Mouse (Mus musculus) right cerebral cortex, postnatal 4 days (tissue): ENCODE measurements at regions not wholly inside any gene's neighbourhood (a gene's known extent, or its start where the extent isn't known, plus 50 kb on each side); places are given as distances from the start of the nearest gene placed in this dataset.

Experiments
- DNase-seq: peaks from one replicate; pipeline ENCODE4 v3.0.0-alpha.2; 2022

GRCm38 (mm10) chr14:31946032-31946431 is 82.8 kb upstream of the Galnt15 start:
- DNase-seq = no peak

GRCm38 (mm10) chr14:31947246-31947645 is 81.5 kb upstream of the Galnt15 start:
- DNase-seq = no peak

- DNase-seq = no peak
These were observed 76.9 kb upstream of the Galnt15 start for GRCm38 (mm10) chr14:31951894-31952293.

- no peak for DNase-seq
These were observed 75.0 kb upstream of the Galnt15 start for GRCm38 (mm10) chr14:31953783-31954182.

DNA sequence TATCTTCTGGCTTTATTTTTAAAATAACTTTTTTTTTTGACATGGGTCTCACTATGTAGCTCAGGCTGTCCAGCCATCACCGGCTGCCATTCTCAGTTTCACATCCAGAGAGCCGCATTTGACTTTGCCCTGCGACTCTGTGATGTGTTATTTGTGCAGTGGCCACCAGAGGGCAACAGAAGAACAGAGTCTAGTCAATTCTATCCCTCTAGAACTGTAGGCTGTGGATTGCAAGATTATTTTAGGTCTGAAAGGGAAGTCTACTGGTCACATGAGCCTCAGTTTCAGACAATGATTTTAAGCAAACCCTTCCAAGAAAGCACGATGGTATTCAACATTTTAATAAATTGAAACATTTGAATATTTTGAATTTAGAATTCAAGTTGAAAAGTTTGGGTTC is 73.8 kb upstream of the Galnt15 start:
- DNase-seq = peak; percentile 90

- no peak for DNase-seq
These were observed 71.6 kb upstream of the Galnt15 start for GRCm38 (mm10) chr14:31957211-31957638.

GRCm38 (mm10) chr14:31960201-31960854 is 68.5 kb upstream of the Galnt15 start:
- DNase-seq = no peak

GRCm38 (mm10) chr14:31961442-31961841 is 67.3 kb upstream of the Galnt15 start:
- DNase-seq = no peak

- DNase-seq = no peak
These were observed 65.5 kb upstream of the Galnt15 start for GRCm38 (mm10) chr14:31963131-31963911.

DNA sequence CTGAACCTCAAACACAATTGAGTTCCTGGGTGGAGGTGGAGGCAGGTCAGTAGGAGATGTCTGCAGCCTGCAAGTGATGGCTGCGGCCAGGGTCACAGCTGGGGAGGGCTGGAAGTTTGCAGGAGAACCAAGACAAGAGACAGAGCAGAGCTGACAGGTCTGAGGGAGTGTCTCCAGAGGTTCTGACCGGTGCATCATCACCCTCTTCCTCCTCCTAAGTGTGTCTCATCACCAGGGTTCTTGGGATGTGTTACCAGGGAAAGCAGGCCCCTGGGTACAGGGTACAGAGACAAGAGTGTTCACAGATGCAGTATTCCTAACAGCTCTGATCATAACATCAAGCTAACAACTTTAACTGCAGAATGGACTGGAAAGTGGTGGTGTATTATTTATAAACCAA is 64.7 kb upstream of the Galnt15 start:
- DNase-seq = no peak

- DNase-seq = no peak
These were observed 64.0 kb upstream of the Galnt15 start for GRCm38 (mm10) chr14:31964831-31965230.

DNA sequence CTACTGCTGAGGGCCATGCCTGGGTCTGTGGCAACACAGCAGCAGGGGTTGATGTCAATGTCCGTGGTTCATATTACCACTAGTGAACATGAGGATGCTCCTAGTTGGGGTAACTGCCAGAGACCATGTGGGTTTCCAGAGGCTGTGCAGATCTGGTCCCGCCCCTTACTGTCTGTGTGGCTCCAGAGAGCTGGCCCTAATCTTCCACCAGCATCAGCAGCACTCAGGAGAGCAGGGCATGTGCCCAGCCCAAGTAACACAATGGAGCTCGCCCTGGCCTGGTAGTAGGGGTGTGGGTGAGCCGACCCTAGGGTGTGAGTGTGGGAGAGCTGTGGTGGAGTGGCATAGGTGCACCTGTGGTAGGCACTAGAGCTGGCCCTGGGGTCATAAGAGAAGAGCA is 59.3 kb upstream of the Galnt15 start:
- no peak for DNase-seq

DNA sequence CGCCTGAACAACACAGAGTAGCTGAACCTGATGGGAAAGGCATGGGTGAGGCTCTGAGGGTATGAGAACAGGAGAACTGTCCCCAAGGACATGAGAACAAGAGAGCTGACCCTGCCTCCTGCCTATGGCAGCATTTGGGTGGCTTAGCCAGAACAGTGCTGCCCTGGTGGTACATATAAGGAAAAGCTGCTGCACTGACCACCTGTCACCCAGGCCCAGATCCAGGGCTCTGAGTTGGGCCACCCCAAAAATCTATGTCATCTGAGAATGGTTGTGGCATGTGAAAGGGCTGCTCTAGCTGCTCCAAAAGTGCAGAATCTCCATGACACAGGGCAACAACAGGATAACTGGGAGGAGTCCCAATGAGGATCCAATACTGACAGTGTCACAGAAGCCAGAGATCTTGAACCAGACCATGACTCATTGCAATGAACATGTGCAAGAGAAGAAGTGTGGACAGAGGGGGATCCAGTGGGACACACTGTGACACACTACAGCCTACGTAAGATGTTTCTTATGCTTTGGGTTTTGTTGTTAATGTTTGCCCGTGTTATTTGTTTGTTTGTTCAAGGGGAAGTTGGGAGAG is 58.5 kb upstream of the Galnt15 start:
- no peak for DNase-seq

DNA sequence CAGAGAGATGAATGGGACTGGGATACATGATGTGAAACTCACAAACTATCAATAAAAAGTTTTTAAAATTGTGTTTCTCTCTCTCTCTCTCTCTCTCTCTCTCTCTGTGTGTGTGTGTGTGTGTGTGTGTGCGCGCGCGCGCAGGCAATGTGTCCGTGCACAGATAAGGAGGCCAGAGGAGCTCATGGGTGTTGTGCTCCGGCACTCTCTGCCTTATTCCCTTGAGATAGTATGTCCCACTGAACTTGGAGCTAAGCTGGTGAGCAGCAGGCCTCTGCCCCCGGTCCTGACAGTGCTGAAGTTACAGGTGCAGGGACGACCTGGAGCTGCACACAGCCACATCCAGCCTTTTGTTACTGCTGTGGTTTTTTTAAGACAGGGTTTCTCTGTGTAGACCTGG is 57.9 kb upstream of the Galnt15 start:
- DNase-seq = no peak

- DNase-seq = no peak
These were observed 55.1 kb upstream of the Galnt15 start for GRCm38 (mm10) chr14:31973702-31974101.

GRCm38 (mm10) chr14:31978196-31978595 is 50.6 kb upstream of the Galnt15 start:
- DNase-seq = no peak

DNA sequence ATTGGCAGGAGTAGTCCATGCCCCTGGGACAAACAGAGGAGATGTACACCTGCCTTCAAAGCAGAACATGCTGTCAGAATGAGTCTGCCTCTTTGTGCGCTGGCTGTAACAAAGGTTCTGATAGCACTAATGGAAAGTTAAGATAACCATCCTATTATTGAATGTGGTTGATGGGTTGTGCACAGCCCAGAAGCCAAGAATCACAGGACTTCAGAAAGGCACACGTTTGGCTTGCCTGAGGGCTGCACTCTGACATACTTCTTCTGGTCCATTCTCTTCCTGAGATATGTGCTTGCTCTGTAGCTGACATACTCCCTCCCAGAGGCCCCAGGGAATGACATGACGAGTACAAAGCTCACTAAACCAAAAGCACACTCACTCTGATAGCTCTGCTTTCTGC is 50.1 kb upstream of the Galnt15 start:
- DNase-seq = no peak
